Mouse (Mus musculus) forebrain, embryonic 15.5 days (tissue): ENCODE measurements at regions not wholly inside any gene's neighbourhood (a gene's known extent, or its start where the extent isn't known, plus 50 kb on each side); places are given as distances from the start of the nearest gene placed in this dataset.

Experiments used
- ATAC-seq: fragments of 200-750 bp; cut with Nextera tagmentation; replicated peaks from 2 replicates; pipeline ENCODE4 v1.8.0; 2017; ENCODE audit warnings: mild to moderate bottlenecking, moderate TSS enrichment, moderate library complexity
- H3K27ac ChIP-seq: fragments of 300-500 bp; sonication (generic); replicated peaks from 2 replicates; pipeline ENCODE4 v1.5.1; 2015; ENCODE audit warnings: mild to moderate bottlenecking, inconsistent platforms
- H3K27me3 ChIP-seq: fragments of 300-500 bp; sonication (generic); 2 replicates; pipeline ENCODE4 v1.6.1; 2015; ENCODE audit warnings: inconsistent platforms
- H3K36me3 ChIP-seq: fragments of 300-500 bp; sonication (generic); 2 replicates; pipeline ENCODE4 v1.6.1; 2015; ENCODE audit warnings: mild to moderate bottlenecking, inconsistent platforms
- H3K4me1 ChIP-seq: fragments of 300-500 bp; sonication (generic); 2 replicates; pipeline ENCODE4 v1.6.1; 2015; ENCODE audit warnings: inconsistent platforms
- H3K4me2 ChIP-seq: fragments of 300-500 bp; sonication (generic); replicated peaks from 2 replicates; pipeline ENCODE4 v1.6.1; 2015; ENCODE audit warnings: mild to moderate bottlenecking, inconsistent platforms
- H3K4me3 ChIP-seq: fragments of 300-500 bp; sonication (generic); 2 replicates; pipeline ENCODE4 v1.5.1; 2015; ENCODE audit warnings: mild to moderate bottlenecking, inconsistent platforms
- H3K9ac ChIP-seq: fragments of 300-500 bp; sonication (generic); replicated peaks from 2 replicates; pipeline ENCODE4 v1.6.1; 2015; ENCODE audit warnings: mild to moderate bottlenecking, inconsistent platforms
- H3K9me3 ChIP-seq: fragments of 300-500 bp; sonication (generic); 2 replicates; pipeline ENCODE4 v1.6.1; 2016; ENCODE audit warnings: inconsistent platforms
- WGBS: fragments of 180-500 bp; shearing (Covaris S2); methylation state at CpG from one replicate; pipeline ENCODE4 v1.1.7; 2015; ENCODE audit warnings: mixed read lengths; 5-methylcytosine and 5-hydroxymethylcytosine counted together

- Histone ChIP-seq H3K27me3 (no peaks in the 10 kb centered on the region), H3K9ac (no peak overlapping the region), H3K4me1 (no peaks in the 10 kb centered on the region), H3K4me2 (no peak overlapping the region), H3K4me3 (no peak overlapping the region), H3K36me3 (no peaks in the 10 kb centered on the region), H3K27ac (no peak overlapping the region), H3K9me3 (no peaks in the 10 kb centered on the region)
- 73% methylated on average over 1 of the region's 1 CpGs for WGBS
- no peak for ATAC-seq
Observed at GRCm38 (mm10) chr5:83091483-83091882, 263.5 kb downstream of the Tecrl start.

- 92% methylated on average over 3 of the region's 3 CpGs for WGBS
- Histone ChIP-seq H3K27me3 (no peaks in the 10 kb centered on the region), H3K4me2 (no peak overlapping the region), H3K9ac (no peak overlapping the region), H3K4me3 (no peak overlapping the region), H3K4me1 (no peaks in the 10 kb centered on the region), H3K36me3 (no peaks in the 10 kb centered on the region), H3K9me3 (no peaks in the 10 kb centered on the region), H3K27ac (no peak overlapping the region)
- no peak for ATAC-seq
Observed at GRCm38 (mm10) chr5:83054819-83055218, 300.2 kb downstream of the Tecrl start.

GRCm38 (mm10) chr5:83047214-83047613 lies 307.8 kb downstream of the Tecrl start:
- Histone ChIP-seq H3K4me1 (no peaks in the 10 kb centered on the region), H3K9me3 (no peaks in the 10 kb centered on the region), H3K9ac (no peak overlapping the region), H3K27ac (no peak overlapping the region), H3K36me3 (no peaks in the 10 kb centered on the region), H3K4me3 (no peak overlapping the region), H3K27me3 (no peaks in the 10 kb centered on the region), H3K4me2 (no peak overlapping the region)
- 78% methylated on average over 1 of the region's 1 CpGs for WGBS
- ATAC-seq: no peak

GRCm38 (mm10) chr5:83029703-83030102 lies 325.3 kb downstream of the Tecrl start:
- no peak overlapping the region for H3K4me3 ChIP-seq
- H3K4me1 ChIP-seq: no peaks in the 10 kb centered on the region
- H3K27ac ChIP-seq: no peak overlapping the region
- ATAC-seq: no peak
- no peaks in the 10 kb centered on the region for H3K27me3 ChIP-seq
- no peaks in the 10 kb centered on the region for H3K36me3 ChIP-seq
- no peak overlapping the region for H3K4me2 ChIP-seq
- H3K9ac ChIP-seq: no peak overlapping the region
- WGBS: 90% methylated on average over 2 of the region's 2 CpGs
- H3K9me3 ChIP-seq: no peaks in the 10 kb centered on the region

- ATAC-seq: no peak
- Histone ChIP-seq H3K4me2 (no peak overlapping the region), H3K27me3 (no peaks in the 10 kb centered on the region), H3K4me1 (no peaks in the 10 kb centered on the region), H3K27ac (no peak overlapping the region), H3K4me3 (no peak overlapping the region), H3K36me3 (no peaks in the 10 kb centered on the region), H3K9me3 (no peaks in the 10 kb centered on the region), H3K9ac (no peak overlapping the region)
Observed at GRCm38 (mm10) chr5:83006038-83006437, 349.0 kb downstream of the Tecrl start.

- H3K4me2 ChIP-seq: no peak overlapping the region
- peak overlapping the region; percentile 46 for H3K27ac ChIP-seq
- H3K9ac ChIP-seq: no peak overlapping the region
- H3K4me1 ChIP-seq: no peaks in the 10 kb centered on the region
- no peaks in the 10 kb centered on the region for H3K9me3 ChIP-seq
- ATAC-seq: peak; percentile 96
- no peaks in the 10 kb centered on the region for H3K27me3 ChIP-seq
- 47% methylated on average over 5 of the region's 5 CpGs for WGBS
- H3K4me3 ChIP-seq: no peak overlapping the region
- H3K36me3 ChIP-seq: no peaks in the 10 kb centered on the region
Observed at GRCm38 (mm10) chr5:82989056-82989455, 365.9 kb downstream of the Tecrl start.

- Histone ChIP-seq H3K9me3 (no peaks in the 10 kb centered on the region), H3K4me3 (no peak overlapping the region), H3K4me2 (no peak overlapping the region), H3K36me3 (no peaks in the 10 kb centered on the region), H3K27ac (no peak overlapping the region), H3K4me1 (peaks cover 7% of the 10 kb centered on the region; the same call in 1 of the 2 replicates), H3K27me3 (0 out of 2 replicates have a peak, but pooled peaks cover 2% of the 10 kb centered on the region), H3K9ac (no peak overlapping the region)
- ATAC-seq: no peak
- 92% methylated on average over 2 of the region's 2 CpGs for WGBS
Observed at GRCm38 (mm10) chr5:82969315-82969714, 385.7 kb downstream of the Tecrl start.

GRCm38 (mm10) chr5:82966824-82967223 lies 388.2 kb downstream of the Tecrl start:
- Histone ChIP-seq H3K4me3 (no peak overlapping the region), H3K27ac (no peak overlapping the region), H3K4me1 (peaks cover 7% of the 10 kb centered on the region; the same call in 1 of the 2 replicates), H3K4me2 (no peak overlapping the region), H3K9me3 (no peaks in the 10 kb centered on the region), H3K9ac (no peak overlapping the region), H3K36me3 (no peaks in the 10 kb centered on the region), H3K27me3 (0 out of 2 replicates have a peak, but pooled peaks cover 2% of the 10 kb centered on the region)
- 10% methylated on average over 3 of the region's 3 CpGs for WGBS
- peak; percentile 74 for ATAC-seq

- 0 out of 2 replicates have a peak, but pooled peaks cover 2% of the 10 kb centered on the region for H3K27me3 ChIP-seq
- no peak overlapping the region for H3K9ac ChIP-seq
- WGBS: 13% methylated on average over 5 of the region's 5 CpGs
- H3K27ac ChIP-seq: 0 out of 2 replicates have a peak overlapping the region, but pooled peaks have one; percentile 34
- H3K4me1 ChIP-seq: peaks cover 7% of the 10 kb centered on the region; the same call in 1 of the 2 replicates
- H3K4me2 ChIP-seq: no peak overlapping the region
- H3K36me3 ChIP-seq: no peaks in the 10 kb centered on the region
- peak; percentile 96 for ATAC-seq
- no peaks in the 10 kb centered on the region for H3K9me3 ChIP-seq
- no peak overlapping the region for H3K4me3 ChIP-seq
Observed at GRCm38 (mm10) chr5:82966180-82966579, 388.8 kb downstream of the Tecrl start.

GRCm38 (mm10) chr5:82964513-82964912 lies 390.5 kb downstream of the Tecrl start:
- Histone ChIP-seq H3K27me3 (0 out of 2 replicates have a peak, but pooled peaks cover 2% of the 10 kb centered on the region), H3K36me3 (no peaks in the 10 kb centered on the region), H3K9me3 (no peaks in the 10 kb centered on the region), H3K4me2 (no peak overlapping the region), H3K4me1 (peaks cover 7% of the 10 kb centered on the region; the same call in 1 of the 2 replicates), H3K4me3 (no peak overlapping the region), H3K9ac (no peak overlapping the region), H3K27ac (no peak overlapping the region)
- WGBS: 68% methylated on average over 3 of the region's 3 CpGs
- ATAC-seq: no peak

GRCm38 (mm10) chr5:82956012-82956411 lies 399.0 kb downstream of the Tecrl start:
- H3K9me3 ChIP-seq: no peaks in the 10 kb centered on the region
- ATAC-seq: peak; percentile 63; the same call in 1 of the 2 replicates
- H3K9ac ChIP-seq: no peak overlapping the region
- H3K27me3 ChIP-seq: no peaks in the 10 kb centered on the region
- 62% methylated on average over 3 of the region's 3 CpGs for WGBS
- no peak overlapping the region for H3K4me2 ChIP-seq
- no peaks in the 10 kb centered on the region for H3K4me1 ChIP-seq
- no peak overlapping the region for H3K27ac ChIP-seq
- no peak overlapping the region for H3K4me3 ChIP-seq
- no peaks in the 10 kb centered on the region for H3K36me3 ChIP-seq

- H3K4me2 ChIP-seq: no peak overlapping the region
- no peak overlapping the region for H3K4me3 ChIP-seq
- no peaks in the 10 kb centered on the region for H3K27me3 ChIP-seq
- no peaks in the 10 kb centered on the region for H3K9me3 ChIP-seq
- no peaks in the 10 kb centered on the region for H3K4me1 ChIP-seq
- H3K27ac ChIP-seq: no peak overlapping the region
- no peaks in the 10 kb centered on the region for H3K36me3 ChIP-seq
- WGBS: 81% methylated on average over 1 of the region's 1 CpGs
- ATAC-seq: no peak
- H3K9ac ChIP-seq: no peak overlapping the region
Observed at GRCm38 (mm10) chr5:82947060-82947459, 407.9 kb downstream of the Tecrl start.

GRCm38 (mm10) chr5:82939786-82940185 lies 415.2 kb downstream of the Tecrl start:
- no peak overlapping the region for H3K4me3 ChIP-seq
- no peaks in the 10 kb centered on the region for H3K36me3 ChIP-seq
- no peaks in the 10 kb centered on the region for H3K4me1 ChIP-seq
- H3K27ac ChIP-seq: no peak overlapping the region
- WGBS: 40% methylated on average over 1 of the region's 1 CpGs
- no peak overlapping the region for H3K4me2 ChIP-seq
- ATAC-seq: no peak
- H3K9ac ChIP-seq: no peak overlapping the region
- no peaks in the 10 kb centered on the region for H3K27me3 ChIP-seq
- H3K9me3 ChIP-seq: no peaks in the 10 kb centered on the region
